Mouse (Mus musculus) spleen, adult 2 months (tissue): Measurements from ENCODE around the gene Cebpa.

Experiments
- CTCF ChIP-seq: fragments of 200-500 bp; IDR thresholded peaks from 2 replicates; pipeline ENCODE4 v1.5.1; 2011; ENCODE audit warnings: mild to moderate bottlenecking, inconsistent platforms; ENCODE audit not compliant: insufficient read depth, insufficient read length, insufficient replicate concordance; ENCODE audit errors: extremely low read depth
- POLR2A ChIP-seq: fragments of 200-500 bp; IDR thresholded peaks from 2 replicates; pipeline ENCODE4 v1.6.1; 2011; ENCODE audit warnings: low read depth, low read length, inconsistent platforms

DNA sequence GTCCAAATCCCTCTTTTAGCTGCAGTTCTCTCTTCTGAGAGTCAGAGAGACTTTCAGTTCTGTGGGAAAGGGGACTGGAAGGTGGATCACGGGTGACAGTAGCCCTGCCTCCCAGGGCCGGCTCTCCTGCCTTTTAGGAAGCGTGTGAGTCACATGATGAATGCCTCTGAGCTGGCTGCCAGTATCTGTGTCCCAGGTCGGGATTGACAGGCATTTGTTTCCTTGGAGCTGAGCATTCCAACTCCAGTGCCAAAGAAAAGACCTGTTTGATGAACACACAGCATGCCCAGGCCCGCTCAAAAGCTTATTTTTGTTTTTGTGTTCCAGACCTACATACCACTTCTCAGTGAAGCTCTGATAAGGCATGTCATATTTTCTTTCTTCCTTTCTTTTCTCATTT lies 42.4 kb upstream of the Cebpa start:
- TF ChIP-seq POLR2A, result no peak
- no peak for TF ChIP-seq CTCF
